9 mouse cellular contexts compared by ENCODE assay signal in genomic region chr3:96098616-96099267, GRCm38 (mm10). TPM values are rescaled to one million over a fixed set of nuclear protein-coding genes. Genes with fewer than 3 reads are reported as not detected.
DNase-seq lines count a peak whose midpoint lies in the region; ATAC-seq lines count a peak whose summit lies in the region.
"Had no signal": no experiment of that assay in that cellular context is flagged by ENCODE, and none has a peak within 500 bp of the region (broad histone marks: within the 10 kb centered on the region; RNA-seq: fewer than 3 reads in every experiment).

No protein-coding gene starts in this region.

- ATAC-seq in intestine, embryonic 15.5 days = peak; percentile 24
- no peak for ATAC-seq in forebrain, embryonic 14.5 days

- intact Hi-C loops in left cerebral cortex, postnatal 25 days (cut with DNase I) = no loop called here

- no peak overlapping the region for H3K27ac ChIP-seq in intestine, embryonic 15.5 days
- H3K27ac ChIP-seq in forebrain, embryonic 14.5 days (ENCODE audit: low read depth, low read length) = no peak overlapping the region
- H3K27ac ChIP-seq: heart, embryonic 15.5 days had no signal

- peaks cover 13% of the 10 kb centered on the region; the same call in 1 of the 2 replicates for H3K4me1 ChIP-seq in intestine, embryonic 15.5 days (replicated peaks)
- H3K4me1 ChIP-seq in forebrain, embryonic 14.5 days (ENCODE audit: control insufficient read depth, insufficient read depth, low read length) = no peaks in the 10 kb centered on the region; the same call in 1 of the 2 replicates

- no peak overlapping the region for H3K9ac ChIP-seq in intestine, embryonic 15.5 days
- H3K9ac ChIP-seq in forebrain, embryonic 14.5 days (ENCODE audit: low read length) = no peak overlapping the region
- H3K9ac ChIP-seq: heart, embryonic 15.5 days had no signal

- 36% methylated on average over 7 of the region's 7 CpGs for WGBS in intestine, embryonic 15.5 days
- WGBS in forebrain, embryonic 14.5 days = 58% methylated on average over 7 of the region's 7 CpGs

- H3K36me3 ChIP-seq in intestine, embryonic 15.5 days = no peaks in the 10 kb centered on the region
- H3K36me3 ChIP-seq in forebrain, embryonic 14.5 days (ENCODE audit: control insufficient read depth, insufficient read depth, low read length) = no peaks in the 10 kb centered on the region
- H3K36me3 ChIP-seq: heart, embryonic 15.5 days had no signal

- DNase-seq in gastrocnemius, adult 18-20 months (ENCODE audit: low spot score) = peak; percentile 72
- DNase-seq in gastrocnemius, postnatal 10 days = no peak
- DNase-seq in adrenal gland, postnatal 14 days = peak; percentile 90
- peak; percentile 88 for DNase-seq in lung, postnatal 36 days
- DNase-seq in left cerebral cortex, postnatal 25 days (ENCODE audit: low spot score in 2 of 2) = no peak
- no peak for DNase-seq in forebrain, embryonic 14.5 days (ENCODE audit: low spot score)
- no peak for DNase-seq in left cerebral cortex, adult 18-20 months (ENCODE audit: low spot score in 2 of 2)

- no peak overlapping the region for H3K4me2 ChIP-seq in intestine, embryonic 15.5 days (replicated peaks)
- H3K4me2 ChIP-seq in forebrain, embryonic 14.5 days (ENCODE audit: low read length) = no peak overlapping the region
- H3K4me2 ChIP-seq: heart, embryonic 15.5 days had no signal

- H3K9me3 ChIP-seq in intestine, embryonic 15.5 days = no peaks in the 10 kb centered on the region
- no peaks in the 10 kb centered on the region for H3K9me3 ChIP-seq in forebrain, embryonic 14.5 days (replicated peaks; ENCODE audit: control insufficient read depth, low read length)
- H3K9me3 ChIP-seq: heart, embryonic 15.5 days had no signal

- H3K4me3 ChIP-seq in intestine, embryonic 15.5 days (replicated peaks) = no peak overlapping the region
- no peak overlapping the region for H3K4me3 ChIP-seq in forebrain, embryonic 14.5 days (ENCODE audit: low read depth, low read length)
- H3K4me3 ChIP-seq: heart, embryonic 15.5 days had no signal

- H3K27me3 ChIP-seq in intestine, embryonic 15.5 days (replicated peaks) = no peaks in the 10 kb centered on the region
- H3K27me3 ChIP-seq in forebrain, embryonic 14.5 days (replicated peaks; ENCODE audit: control insufficient read depth, insufficient read depth, low read length) = no peaks in the 10 kb centered on the region
- H3K27me3 ChIP-seq: heart, embryonic 15.5 days had no signal

RNA-seq across cellular contexts. Expression of gene Otud7b, which starts 5.6 kb away (rescaled TPM):
- 10 to 100 TPM; 57.4 to 58.2 TPM for total RNA-seq in gastrocnemius, adult 18-20 months (2021)
- 10 to 100 TPM; 49.3 to 55.9 TPM for total RNA-seq in gastrocnemius, postnatal 10 days (2021)
- total RNA-seq in adrenal gland, postnatal 14 days (2021) = 31.8 and 40.8 TPM in 2 replicates
- 18.7 and 19.8 TPM in 2 replicates for polyA plus RNA-seq in intestine, embryonic 15.5 days (2015; fragmentation: Nextera tagmentation; extraction: Ambion mirVana)
- total RNA-seq in left cerebral cortex, postnatal 25 days (2021) = 10 to 100 TPM; 24.6 to 27.7 TPM
- 4.0 and 4.4 TPM in 2 replicates for polyA plus RNA-seq in forebrain, embryonic 14.5 days (2014; fragmentation: Nextera tagmentation; extraction: Ambion mirVana)
- 10 to 100 TPM; 37.0 to 38.1 TPM for total RNA-seq in left cerebral cortex, adult 18-20 months (2021)

RNA-seq across cellular contexts. Expression of gene Vps45, which starts 40.5 kb away (rescaled TPM):
- 10 to 100 TPM; 19.6 to 19.8 TPM for total RNA-seq in gastrocnemius, adult 18-20 months (2021)
- total RNA-seq in gastrocnemius, postnatal 10 days (2021) = 10 to 100 TPM; 25.4 to 27.3 TPM
- 27.0 and 31.1 TPM in 2 replicates for total RNA-seq in adrenal gland, postnatal 14 days (2021)
- polyA plus RNA-seq in intestine, embryonic 15.5 days (2015; fragmentation: Nextera tagmentation; extraction: Ambion mirVana) = 28.4 and 32.4 TPM in 2 replicates
- 10 to 100 TPM; 41.8 to 47.1 TPM for total RNA-seq in left cerebral cortex, postnatal 25 days (2021)
- 48.3 and 54.8 TPM in 2 replicates for polyA plus RNA-seq in forebrain, embryonic 14.5 days (2014; fragmentation: Nextera tagmentation; extraction: Ambion mirVana)
- total RNA-seq in left cerebral cortex, adult 18-20 months (2021) = 10 to 100 TPM; 46.4 to 46.7 TPM

Comparison
In these comparisons a context has a peak if more than half of its experiments do, and no peak if none do; other contexts are left out.
1. DNase-seq: peak in gastrocnemius, adult 18-20 months (single experiment), adrenal gland, postnatal 14 days (single experiment) and lung, postnatal 36 days (single experiment); none in gastrocnemius, postnatal 10 days (single experiment), left cerebral cortex, postnatal 25 days (0 of 2), forebrain, embryonic 14.5 days (single experiment) and left cerebral cortex, adult 18-20 months (0 of 2).